Mouse (Mus musculus) olfactory bulb, adult 2 months (tissue): ENCODE measurements around the gene Ccdc24.

Experiments
- CTCF ChIP-seq: fragments of 200-500 bp; IDR thresholded peaks from 2 replicates; pipeline ENCODE4 v1.5.1; 2012; ENCODE audit warnings: low read depth, mild to moderate bottlenecking, low read length, moderate library complexity; ENCODE audit not compliant: insufficient read depth
- POLR2A ChIP-seq: fragments of 200-500 bp; IDR thresholded peaks from 2 replicates; pipeline ENCODE4 v1.6.1; 2012; ENCODE audit warnings: mild to moderate bottlenecking, low read depth, low read length, moderate library complexity; ENCODE audit not compliant: insufficient read depth

GRCm38 (mm10) chr4:117885994-117886393 lies 13.6 kb upstream of the Ccdc24 start:
- TF ChIP-seq CTCF (no peak), POLR2A (no peak)
